Mouse (Mus musculus) limb, embryonic 11.5 days (tissue): Measurements from ENCODE around the gene Pla2g6. TPM values are rescaled to one million over a fixed set of nuclear protein-coding genes. Genes with fewer than 3 reads are reported as not detected.

ENCODE experiments used
- ATAC-seq: fragments of 200-750 bp; cut with Nextera tagmentation; 2 replicates; pipeline ENCODE4 v1.8.0; 2017; ENCODE audit warnings: low read depth; ENCODE audit not compliant: insufficient number of reproducible peaks, low FRiP score, low TSS enrichment
- DNase-seq: peaks from one replicate; pipeline ENCODE4 v3.0.0-alpha.2; 2015; ENCODE audit warnings: low spot score
- H3K27ac ChIP-seq: fragments of 300-500 bp; sonication (generic); replicated peaks from 2 replicates; pipeline ENCODE4 v1.5.1; 2014; ENCODE audit warnings: low read depth, mild to moderate bottlenecking, low read length
- H3K27me3 ChIP-seq: fragments of 300-500 bp; sonication (generic); 2 replicates; pipeline ENCODE4 v1.6.1; 2014; ENCODE audit warnings: mild to moderate bottlenecking, low read length, mixed read lengths; ENCODE audit not compliant: control insufficient read depth, insufficient read depth
- H3K36me3 ChIP-seq: fragments of 300-500 bp; sonication (generic); 2 replicates; pipeline ENCODE4 v1.6.1; 2014; ENCODE audit warnings: mild to moderate bottlenecking, low read length, moderate library complexity, mixed read lengths; ENCODE audit not compliant: control insufficient read depth, insufficient read depth
- H3K4me1 ChIP-seq: fragments of 300-500 bp; sonication (generic); 2 replicates; pipeline ENCODE4 v1.6.1; 2014; ENCODE audit warnings: low read length, mixed read lengths; ENCODE audit not compliant: control insufficient read depth, insufficient read depth
- H3K4me2 ChIP-seq: fragments of 300-500 bp; sonication (generic); 2 replicates; pipeline ENCODE4 v1.6.1; 2014; ENCODE audit warnings: low read depth, mild to moderate bottlenecking, moderate library complexity; ENCODE audit not compliant: severe bottlenecking
- H3K4me3 ChIP-seq: fragments of 300-500 bp; sonication (generic); 2 replicates; pipeline ENCODE4 v1.5.1; 2014; ENCODE audit warnings: low read depth, low read length
- H3K9ac ChIP-seq: fragments of 300-500 bp; sonication (generic); 2 replicates; pipeline ENCODE4 v1.6.1; 2014; ENCODE audit warnings: mild to moderate bottlenecking, low read length
- H3K9me3 ChIP-seq: fragments of 300-500 bp; sonication (generic); 2 replicates; pipeline ENCODE4 v1.6.1; 2016; ENCODE audit warnings: low read length; ENCODE audit not compliant: control insufficient read depth
- WGBS: fragments of 180-500 bp; shearing (Covaris S2); extraction: QIAGEN DNeasy Blood & Tissue Kit; methylation state at CpG from one replicate; pipeline ENCODE4 v1.1.7; 2014; 5-methylcytosine and 5-hydroxymethylcytosine counted together
- microRNA counts: library from miRNA; unstranded; fragments of <30 nt; microRNA quantifications from one replicate; lab custom pipeline; 2016
- microRNA-seq: library from miRNA; unstranded; fragments of <30 nt; microRNA quantifications from one replicate; pipeline ENCODE4, GENCODE M21; 2016
- polyA plus RNA-seq: library from polyadenylated mRNA; unstranded; fragments of >200 nt; fragmentation: Nextera tagmentation; extraction: Ambion mirVana; gene quantifications from 2 replicates; pipeline ENCODE4 v1.2.1, GENCODE M21; 2014

Gene Pla2g6
- polyA plus RNA-seq, 1 experiment from 2014 or later = 10.8 TPM

DNA sequence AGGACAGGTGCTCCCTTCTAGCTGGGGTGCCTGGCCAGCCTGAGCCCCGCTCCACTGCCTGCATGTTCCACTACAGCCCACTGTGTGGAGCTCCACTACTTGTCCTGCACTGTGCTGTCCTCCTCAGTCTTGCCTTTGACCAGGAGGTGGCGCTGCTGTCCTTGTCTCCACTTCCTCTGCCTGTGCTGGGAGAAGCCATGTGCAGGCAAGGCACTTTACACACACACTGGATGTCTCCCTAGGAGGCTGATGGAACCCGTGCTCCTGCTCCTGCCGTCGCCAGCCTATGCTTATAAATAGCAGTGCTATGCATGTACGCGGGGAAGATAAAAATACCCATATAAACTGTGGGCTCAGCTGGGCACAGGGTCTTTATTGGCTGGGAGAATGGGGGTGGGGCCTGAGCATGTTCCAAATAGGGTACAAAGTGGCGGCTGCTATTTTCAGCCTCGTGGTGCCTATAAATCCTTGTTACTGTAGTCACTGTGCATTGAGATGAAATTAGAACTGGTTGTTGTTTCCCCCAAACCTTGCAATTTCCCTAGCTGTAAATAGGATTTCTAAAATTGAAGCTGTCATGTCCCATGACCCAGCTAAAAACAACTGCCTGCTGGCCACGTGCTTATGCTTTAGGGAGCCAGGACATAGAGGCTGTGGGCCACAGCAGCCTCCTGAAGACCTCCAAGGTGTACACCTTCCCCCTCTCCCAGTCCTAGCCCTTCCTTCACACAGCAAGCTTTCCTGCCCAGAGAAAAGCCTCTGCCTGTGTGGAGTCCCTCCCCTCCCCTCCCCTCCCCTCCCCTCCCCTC lies 84.8 kb downstream of the Pla2g6 start:
- H3K27ac ChIP-seq = no peak overlapping the region
- peaks cover 16% of the 10 kb centered on the region; the same call in 1 of the 2 replicates for H3K36me3 ChIP-seq
- no peak overlapping the region for H3K4me2 ChIP-seq
- H3K4me1 ChIP-seq = 0 out of 2 replicates have a peak, but pooled peaks cover 2% of the 10 kb centered on the region
- H3K27me3 ChIP-seq = no peaks in the 10 kb centered on the region
- H3K4me3 ChIP-seq = no peak overlapping the region
- ATAC-seq (peak; percentile 93), DNase-seq (peak; percentile 100)
- no peak overlapping the region for H3K9ac ChIP-seq
- no peaks in the 10 kb centered on the region for H3K9me3 ChIP-seq
- 24% methylated on average over 10 of the region's 10 CpGs for WGBS

DNA sequence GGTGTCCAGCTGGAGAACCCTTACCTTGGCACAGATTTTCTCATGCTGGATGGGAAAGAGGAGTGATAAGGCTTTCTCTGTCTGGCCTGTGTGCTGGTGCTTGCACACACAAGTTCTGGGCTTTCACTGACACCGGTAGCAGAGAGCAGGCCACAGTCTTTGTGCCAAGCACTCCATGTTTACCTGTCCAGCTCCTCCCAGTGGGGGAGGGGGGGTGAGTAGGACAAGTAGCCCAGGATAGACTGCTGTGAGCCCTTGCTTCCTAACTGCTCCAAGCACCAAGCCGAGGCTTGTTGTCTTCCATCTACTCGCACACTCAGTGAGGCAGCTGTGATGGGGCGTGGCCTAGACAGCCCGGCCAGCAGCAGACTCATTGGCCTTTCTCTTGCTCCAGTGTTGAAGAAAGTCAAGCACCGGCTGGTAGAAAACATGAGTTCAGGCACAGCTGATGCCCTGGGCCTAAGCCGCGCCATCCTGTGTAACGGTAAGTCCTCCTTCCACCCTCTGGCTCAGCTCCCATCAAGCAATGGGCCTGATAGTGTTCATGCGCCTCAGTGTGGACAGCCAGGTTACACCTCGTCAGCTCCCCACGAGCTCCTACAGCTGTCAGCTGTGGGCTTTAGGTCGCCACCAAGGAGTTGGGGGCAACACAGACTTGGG lies 85.5 kb downstream of the Pla2g6 start:
- Histone ChIP-seq H3K4me1 (0 out of 2 replicates have a peak, but pooled peaks cover 2% of the 10 kb centered on the region), H3K36me3 (peaks cover 16% of the 10 kb centered on the region; the same call in 1 of the 2 replicates), H3K9ac (no peak overlapping the region), H3K9me3 (no peaks in the 10 kb centered on the region), H3K27ac (no peak overlapping the region), H3K4me2 (no peak overlapping the region), H3K27me3 (no peaks in the 10 kb centered on the region), H3K4me3 (no peak overlapping the region)
- peak; percentile 11; the same call in 1 of the 2 replicates for ATAC-seq
- DNase-seq = no peak
- WGBS = 80% methylated on average over 13 of the region's 13 CpGs

DNA sequence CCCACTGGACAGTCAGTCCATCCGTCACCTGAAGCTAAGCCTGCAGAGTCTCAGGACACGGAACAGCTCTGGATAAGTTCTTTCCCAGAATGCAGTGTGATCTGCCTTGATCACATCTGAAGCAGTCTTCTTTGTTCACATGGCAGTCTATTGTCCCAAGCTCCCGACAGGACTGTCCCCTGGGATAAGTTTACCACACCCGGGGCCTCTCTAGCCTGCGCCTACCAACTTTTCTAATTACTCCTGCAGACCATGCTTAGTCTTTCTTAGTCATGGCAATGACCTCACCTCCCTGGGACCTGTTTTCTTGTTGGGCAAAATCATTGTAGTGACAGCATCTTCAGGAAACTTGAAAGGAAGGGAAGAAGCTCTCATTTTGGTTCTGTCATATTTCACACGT lies 90.2 kb downstream of the Pla2g6 start:
- no peak overlapping the region for H3K4me2 ChIP-seq
- peaks cover 14% of the 10 kb centered on the region for H3K36me3 ChIP-seq
- no peaks in the 10 kb centered on the region for H3K27me3 ChIP-seq
- no peaks in the 10 kb centered on the region for H3K9me3 ChIP-seq
- H3K4me1 ChIP-seq = no peaks in the 10 kb centered on the region
- ATAC-seq = no peak
- no peak overlapping the region for H3K27ac ChIP-seq
- no peak for DNase-seq
- H3K9ac ChIP-seq = no peak overlapping the region
- WGBS = 93% methylated on average over 6 of the region's 6 CpGs
- no peak overlapping the region for H3K4me3 ChIP-seq

MicroRNAs within 50 kb of the gene (microRNA counts, 519-probe panel; counts per million panel counts)
- not detected for microRNA mmu-miR-1943 (lab: Ali Mortazavi, UCI)

Small RNA genes lying within 50 kb of the gene (microRNA-seq; reads per million reads assigned to microRNA genes)
- 2.7 reads per million for gene Mir1943

Other genes with a start within 250 kb of the Pla2g6 start
- 7.8 and 8.1 TPM in 2 replicates for gene Micall1, start 219.5 kb downstream of the Pla2g6 start, polyA plus RNA-seq
- gene Polr2f, start 187.4 kb downstream of the Pla2g6 start, polyA plus RNA-seq = 354 and 385 TPM in 2 replicates
- 4.5 and 5.1 TPM in 2 replicates for gene 1700088E04Rik, start 187.1 kb downstream of the Pla2g6 start, polyA plus RNA-seq
- gene Sox10, start 163.2 kb downstream of the Pla2g6 start, polyA plus RNA-seq = 3.5 and 3.9 TPM in 2 replicates
- 23.6 and 25.0 TPM in 2 replicates for gene Pick1, start 99.2 kb downstream of the Pla2g6 start, polyA plus RNA-seq
- 0.43 and 0.47 TPM in 2 replicates for gene Gm49486, start 99.0 kb downstream of the Pla2g6 start, polyA plus RNA-seq
- not detected in 2 replicates for gene Slc16a8, start 73.6 kb downstream of the Pla2g6 start, polyA plus RNA-seq
- 0.88 and 3.3 TPM in 2 replicates for gene Baiap2l2, start 42.9 kb downstream of the Pla2g6 start, polyA plus RNA-seq
- 2.2 and 2.6 TPM in 2 replicates for gene Maff, start 18.2 kb upstream of the Pla2g6 start, polyA plus RNA-seq
- 50.4 and 59.7 TPM in 2 replicates for gene Tmem184b, start 75.2 kb upstream of the Pla2g6 start, polyA plus RNA-seq
- gene Csnk1e, start 127.2 kb upstream of the Pla2g6 start, polyA plus RNA-seq = 149 and 156 TPM in 2 replicates
- gene Kcnj4, start 176.9 kb upstream of the Pla2g6 start, polyA plus RNA-seq = not detected in 2 replicates
- 11.4 and 12.8 TPM in 2 replicates for gene Kdelr3, start 188.0 kb upstream of the Pla2g6 start, polyA plus RNA-seq
- gene Ddx17, start 218.4 kb upstream of the Pla2g6 start, polyA plus RNA-seq = 89.7 and 96.5 TPM in 2 replicates